Mouse (Mus musculus) heart, postnatal 0 days (tissue): ENCODE data around the gene Snx9.

ENCODE experiments used
- CTCF ChIP-seq: IDR thresholded peaks from 2 replicates; pipeline ENCODE4 v1.5.1; 2016; ENCODE audit warnings: antibody characterized with exemption, control low read depth, low read depth
- EP300 ChIP-seq: IDR thresholded peaks from 2 replicates; pipeline ENCODE4 v1.6.1; 2016; ENCODE audit warnings: antibody characterized with exemption, low read depth

- TF ChIP-seq CTCF (no peak), EP300 (no peak)
These were observed 87.9 kb downstream of the Snx9 start for GRCm38 (mm10) chr17:5929031-5929430.
